Comparison of ENCODE assay signal across 12 mouse cellular contexts in genomic region chr10:7285112-7285905, GRCm38 (mm10).
A peak's percentile ranks its signal among the peaks of the same experiment; 100 is the strongest.
DNase-seq lines count a peak whose midpoint lies in the region; ATAC-seq and TF ChIP-seq lines count a peak whose summit lies in the region.
"Had no signal": no experiment of that assay in that cellular context is flagged by ENCODE, and none has a peak within 500 bp of the region (broad histone marks: within the 10 kb centered on the region; RNA-seq: fewer than 3 reads in every experiment).

No protein-coding gene starts in this region.

- DNase-seq in kidney, adult 18-20 months: no peak
- DNase-seq in 3T3-L1 (ENCODE audit: low read depth, low spot score): peak; percentile 57
- DNase-seq in cerebellum, adult 11-12 months: peak; percentile 71
- no peak for DNase-seq in retina, postnatal 1 day
- DNase-seq: adrenal gland, adult 2 months; liver; lung, adult 18-20 months; midbrain, embryonic 14.5 days had no signal

- H3K4me2 ChIP-seq in kidney, embryonic 14.5 days (replicated peaks; ENCODE audit: low read depth, low read length): no peak overlapping the region
- H3K4me2 ChIP-seq in midbrain, embryonic 16.5 days (ENCODE audit: low read length): no peak overlapping the region
- H3K4me2 ChIP-seq: heart, embryonic 11.5 days had no signal

- no peaks in the 10 kb centered on the region for H3K27me3 ChIP-seq in kidney, embryonic 14.5 days (ENCODE audit: control insufficient read depth, insufficient read depth, low read length)
- no peaks in the 10 kb centered on the region for H3K27me3 ChIP-seq in midbrain, embryonic 16.5 days (ENCODE audit: control insufficient read depth, insufficient read depth, low read depth, low read length)

- no peaks in the 10 kb centered on the region for H3K4me1 ChIP-seq in kidney, embryonic 14.5 days (ENCODE audit: control insufficient read depth, insufficient read depth, low read length)
- peaks cover 6% of the 10 kb centered on the region for H3K4me1 ChIP-seq in embryonic fibroblast, embryonic 13.5 days (ENCODE audit: control insufficient read depth, insufficient read depth, low read length)
- no peaks in the 10 kb centered on the region for H3K4me1 ChIP-seq in midbrain, embryonic 16.5 days (ENCODE audit: control insufficient read depth, insufficient read depth, low read length)

- no peak overlapping the region for H3K4me3 ChIP-seq in kidney, embryonic 14.5 days (ENCODE audit: low read length)
- no peak overlapping the region for H3K4me3 ChIP-seq in embryonic fibroblast, embryonic 13.5 days (ENCODE audit: insufficient read depth, low read length)
- no peak overlapping the region for H3K4me3 ChIP-seq in midbrain, embryonic 16.5 days (ENCODE audit: low read depth, low read length)

- ATAC-seq in kidney, embryonic 14.5 days (ENCODE audit: low FRiP score, low TSS enrichment): peak; percentile 72; the same call in 1 of the 2 replicates
- ATAC-seq in midbrain, embryonic 16.5 days: no peak

- H3K27ac ChIP-seq in kidney, embryonic 14.5 days (ENCODE audit: low read depth, low read length): no peak overlapping the region
- H3K27ac ChIP-seq in embryonic fibroblast, embryonic 13.5 days (ENCODE audit: insufficient read depth, low read length): peak overlapping the region; percentile 68
- H3K27ac ChIP-seq in midbrain, embryonic 16.5 days (ENCODE audit: low read length): no peak overlapping the region

- no peak overlapping the region for H3K9ac ChIP-seq in kidney, embryonic 14.5 days (ENCODE audit: low read depth, low read length)
- no peak overlapping the region for H3K9ac ChIP-seq in midbrain, embryonic 16.5 days (ENCODE audit: low read depth, low read length)

- TF ChIP-seq CTCF in embryonic fibroblast, embryonic 13.5 days (IDR thresholded peaks at IDR 0.05; ENCODE audit: borderline replicate concordance, insufficient read depth, low read length): no peak

- no peaks in the 10 kb centered on the region for H3K9me3 ChIP-seq in kidney, embryonic 14.5 days (ENCODE audit: control insufficient read depth, low read length)
- no peaks in the 10 kb centered on the region for H3K9me3 ChIP-seq in midbrain, embryonic 16.5 days (replicated peaks; ENCODE audit: control insufficient read depth, low read length, poor library complexity, severe bottlenecking)

- no peak for TF ChIP-seq POLR2A in embryonic fibroblast, embryonic 13.5 days (IDR thresholded peaks at IDR 0.05; ENCODE audit: low read depth, low read length)

- no peaks in the 10 kb centered on the region for H3K36me3 ChIP-seq in kidney, embryonic 14.5 days (ENCODE audit: control insufficient read depth, insufficient read depth, low read length)
- H3K36me3 ChIP-seq in midbrain, embryonic 16.5 days (ENCODE audit: control insufficient read depth, insufficient read depth, low read length): no peaks in the 10 kb centered on the region

- WGBS in kidney, embryonic 14.5 days: 81% methylated on average over 7 of the region's 7 CpGs
- WGBS in midbrain, embryonic 16.5 days: 87% methylated on average over 7 of the region's 7 CpGs

Comparison
In these comparisons a context has a peak if more than half of its experiments do, and no peak if none do; other contexts are left out.
1. DNase-seq: peak in 3T3-L1 (single experiment) and cerebellum, adult 11-12 months (single experiment); none in kidney, adult 18-20 months (single experiment) and retina, postnatal 1 day (single experiment).